Mouse (Mus musculus) intestine, embryonic 14.5 days (tissue): ENCODE measurements around the gene B3gat1. TPM values are rescaled to one million over a fixed set of nuclear protein-coding genes. Genes with fewer than 3 reads are reported as not detected.

Experiments used
- ATAC-seq: fragments of 200-750 bp; cut with Nextera tagmentation; replicated peaks from 2 replicates; pipeline ENCODE4 v1.8.0; 2017; ENCODE audit warnings: low read depth, moderate number of reproducible peaks, moderate TSS enrichment, moderate library complexity; ENCODE audit not compliant: low FRiP score, low TSS enrichment
- DNase-seq: peaks from one replicate; pipeline ENCODE4 v3.0.0-alpha.2; 2018; ENCODE audit warnings: low spot score
- H3K27ac ChIP-seq: fragments of 300-500 bp; sonication (generic); 2 replicates; pipeline ENCODE4 v1.5.1; 2014; ENCODE audit warnings: low read depth, mild to moderate bottlenecking, control low read depth
- H3K27me3 ChIP-seq: fragments of 300-500 bp; sonication (generic); replicated peaks from 2 replicates; pipeline ENCODE4 v1.6.1; 2014; ENCODE audit warnings: low read length, control low read depth; ENCODE audit not compliant: control insufficient read depth, insufficient read depth
- H3K36me3 ChIP-seq: fragments of 300-500 bp; sonication (generic); 2 replicates; pipeline ENCODE4 v1.6.1; 2014; ENCODE audit warnings: low read length, control low read depth; ENCODE audit not compliant: control insufficient read depth, insufficient read depth
- H3K4me1 ChIP-seq: fragments of 300-500 bp; sonication (generic); replicated peaks from 2 replicates; pipeline ENCODE4 v1.6.1; 2014; ENCODE audit warnings: low read length, control low read depth, mixed read lengths; ENCODE audit not compliant: control insufficient read depth, insufficient read depth
- H3K4me2 ChIP-seq: fragments of 300-500 bp; sonication (generic); 2 replicates; pipeline ENCODE4 v1.6.1; 2014; ENCODE audit warnings: low read length
- H3K4me3 ChIP-seq: fragments of 300-500 bp; sonication (generic); 2 replicates; pipeline ENCODE4 v1.5.1; 2014; ENCODE audit warnings: low read depth, low read length, control low read depth, mixed read lengths
- H3K9ac ChIP-seq: fragments of 300-500 bp; sonication (generic); 2 replicates; pipeline ENCODE4 v1.6.1; 2014; ENCODE audit warnings: mild to moderate bottlenecking, low read length
- H3K9me3 ChIP-seq: fragments of 300-500 bp; sonication (generic); 2 replicates; pipeline ENCODE4 v1.6.1; 2016; ENCODE audit warnings: low read length, control low read depth; ENCODE audit not compliant: control insufficient read depth
- WGBS: fragments of 180-500 bp; shearing (Covaris S2); extraction: QIAGEN DNeasy Blood & Tissue Kit; methylation state at CpG from one replicate; pipeline ENCODE4 v1.1.7; 2014; 5-methylcytosine and 5-hydroxymethylcytosine counted together
- polyA plus RNA-seq: library from polyadenylated mRNA; unstranded; fragments of >200 nt; fragmentation: Nextera tagmentation; extraction: Ambion mirVana; gene quantifications from 2 replicates; pipeline ENCODE4 v1.2.1, GENCODE M21; 2014

Gene B3gat1
- polyA plus RNA-seq: 0.48 and 0.50 TPM in 2 replicates

DNA sequence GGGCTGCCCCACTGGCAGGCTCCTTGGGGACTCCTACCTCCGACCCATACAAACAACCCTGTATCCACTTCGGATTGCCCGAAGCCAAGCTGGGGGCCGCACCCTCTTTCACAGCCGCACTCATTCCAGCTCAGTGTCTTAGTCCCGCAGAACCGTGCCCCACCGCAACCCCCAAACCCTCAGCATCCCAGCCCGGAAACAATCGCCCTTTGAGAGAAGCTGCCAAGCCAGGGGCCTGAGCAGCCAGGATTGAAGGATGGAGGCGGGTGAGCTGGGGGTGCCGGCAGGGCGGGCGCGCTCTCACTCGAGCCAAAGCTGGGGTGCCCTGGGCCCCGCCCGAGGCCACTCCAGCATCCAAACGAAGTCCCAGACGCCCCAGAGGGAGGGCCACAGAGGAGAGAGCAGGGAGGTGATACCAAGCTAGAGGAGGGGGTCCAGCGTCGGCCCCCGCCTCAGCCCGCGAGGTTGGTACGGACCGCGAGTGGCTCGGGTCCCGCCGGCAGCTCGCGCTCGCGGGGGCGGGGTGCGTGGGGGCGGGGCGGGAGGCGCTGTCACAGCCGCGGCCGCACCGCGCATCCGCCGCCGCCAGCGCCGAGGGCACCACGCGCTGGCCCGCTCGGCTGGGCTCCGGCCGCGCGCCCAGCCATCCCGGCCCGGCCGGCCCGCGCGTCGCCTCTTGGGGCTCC lies at the start of gene B3gat1:
Gene B3gat1, plus strand, starts transcription at position 523 of the 686 bp plus-strand sequence.
- Histone ChIP-seq H3K4me3 (peak within 1 kb of the TSS; percentile 43), H3K9ac (0 out of 2 replicates have a peak within 1 kb of the TSS, but pooled peaks have one; percentile 20), H3K27ac (no peak within 1 kb of the TSS), H3K4me1 (no peaks in the 10 kb centered on the region), H3K4me2 (peak within 1 kb of the TSS; percentile 80), H3K36me3 (no peaks in the 10 kb centered on the region), H3K27me3 (peaks cover 43% of the 10 kb centered on the region), H3K9me3 (no peaks in the 10 kb centered on the region)
- DNase-seq (no peak), ATAC-seq (peak; percentile 64)
- 3% methylated on average over 44 of the region's 65 CpGs for WGBS

DNA sequence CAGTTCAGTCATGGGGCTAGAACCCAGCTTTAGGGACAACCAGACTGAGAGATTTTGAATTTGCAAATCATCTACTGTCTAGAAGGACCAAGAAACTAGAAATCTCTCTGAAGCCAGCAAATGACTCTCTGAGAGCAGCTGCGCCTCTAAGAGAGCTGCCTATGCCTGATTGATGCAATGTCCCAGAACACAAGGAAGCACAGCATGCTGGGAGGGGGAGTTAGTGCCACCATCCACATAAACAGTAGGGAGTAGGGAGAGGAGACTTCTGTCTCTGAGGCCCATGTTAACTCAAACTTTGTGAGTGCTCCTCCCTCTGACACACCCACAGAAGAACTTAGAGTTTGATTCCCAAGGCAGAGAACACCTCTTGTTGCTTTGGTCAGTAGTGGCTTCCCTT lies 44.4 kb upstream of the B3gat1 start:
- ATAC-seq (no peak), DNase-seq (no peak)
- Histone ChIP-seq H3K27me3 (no peaks in the 10 kb centered on the region), H3K4me3 (no peak overlapping the region), H3K9ac (no peak overlapping the region), H3K36me3 (no peaks in the 10 kb centered on the region), H3K4me2 (no peak overlapping the region), H3K4me1 (no peaks in the 10 kb centered on the region), H3K9me3 (no peaks in the 10 kb centered on the region), H3K27ac (no peak overlapping the region)
- 52% methylated on average over 1 of the region's 1 CpGs for WGBS

DNA sequence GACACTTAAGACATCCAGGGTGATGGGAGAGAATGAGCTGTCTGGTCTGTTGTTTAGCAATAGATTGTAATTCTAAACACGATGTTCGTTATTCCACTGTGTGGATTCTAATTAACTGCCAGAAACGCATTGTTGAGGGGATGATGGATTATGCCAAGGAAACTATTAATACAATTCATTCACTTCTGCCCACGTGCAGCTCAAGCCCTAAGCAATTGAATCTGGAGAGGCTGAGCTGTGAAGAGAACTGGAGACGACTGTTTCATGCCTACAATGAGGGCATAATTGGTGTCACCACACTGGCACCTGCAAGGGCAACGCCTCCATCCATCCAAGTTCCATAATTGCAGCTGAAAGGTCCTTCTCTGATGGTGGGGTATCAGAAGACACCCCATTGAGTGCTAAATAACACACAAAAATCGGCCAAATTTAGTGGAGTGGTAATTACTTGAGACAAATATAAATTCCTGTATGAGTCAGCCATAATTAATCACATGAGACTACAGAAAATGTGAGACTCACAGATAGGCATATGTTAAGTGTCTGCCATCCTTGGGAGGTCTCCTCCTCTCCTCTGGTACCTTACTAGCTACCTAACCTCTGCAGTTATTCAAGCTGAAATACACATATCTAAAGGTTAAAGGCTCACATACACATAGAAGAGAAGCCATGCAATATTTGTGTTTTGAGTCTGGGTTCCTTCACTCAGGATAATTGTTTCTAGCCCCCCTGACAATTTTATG lies 43.4 kb upstream of the B3gat1 start:
- 61% methylated on average over 7 of the region's 7 CpGs for WGBS
- Histone ChIP-seq H3K4me2 (no peak overlapping the region), H3K27me3 (no peaks in the 10 kb centered on the region), H3K9ac (no peak overlapping the region), H3K9me3 (no peaks in the 10 kb centered on the region), H3K4me1 (no peaks in the 10 kb centered on the region), H3K4me3 (no peak overlapping the region), H3K36me3 (no peaks in the 10 kb centered on the region), H3K27ac (no peak overlapping the region)
- no peak for ATAC-seq
- no peak for DNase-seq

DNA sequence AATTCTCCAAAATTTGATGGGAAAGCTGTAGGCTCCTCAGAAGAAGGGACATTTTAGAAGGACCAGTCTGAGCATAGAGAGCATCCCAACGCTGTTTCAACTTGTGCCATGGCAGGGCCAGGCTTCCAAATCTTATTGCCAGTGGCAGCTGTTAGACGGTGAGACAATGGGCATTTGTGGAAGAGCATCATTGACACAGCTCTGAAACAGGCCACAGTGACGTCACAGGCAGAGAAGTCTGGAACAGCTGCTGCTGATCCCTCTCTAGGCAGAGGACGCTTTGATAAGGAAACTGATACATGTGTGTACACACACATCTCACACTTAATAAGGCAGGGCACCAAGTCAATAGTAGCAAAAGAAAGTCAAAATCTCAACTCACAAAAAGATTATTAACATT lies 40.9 kb upstream of the B3gat1 start:
- no peak overlapping the region for H3K27ac ChIP-seq
- H3K4me3 ChIP-seq: no peak overlapping the region
- no peak overlapping the region for H3K9ac ChIP-seq
- no peaks in the 10 kb centered on the region for H3K27me3 ChIP-seq
- WGBS: 76% methylated on average over 4 of the region's 4 CpGs
- no peaks in the 10 kb centered on the region for H3K4me1 ChIP-seq
- H3K4me2 ChIP-seq: no peak overlapping the region
- H3K9me3 ChIP-seq: no peaks in the 10 kb centered on the region
- H3K36me3 ChIP-seq: no peaks in the 10 kb centered on the region
- DNase-seq (no peak), ATAC-seq (no peak)

DNA sequence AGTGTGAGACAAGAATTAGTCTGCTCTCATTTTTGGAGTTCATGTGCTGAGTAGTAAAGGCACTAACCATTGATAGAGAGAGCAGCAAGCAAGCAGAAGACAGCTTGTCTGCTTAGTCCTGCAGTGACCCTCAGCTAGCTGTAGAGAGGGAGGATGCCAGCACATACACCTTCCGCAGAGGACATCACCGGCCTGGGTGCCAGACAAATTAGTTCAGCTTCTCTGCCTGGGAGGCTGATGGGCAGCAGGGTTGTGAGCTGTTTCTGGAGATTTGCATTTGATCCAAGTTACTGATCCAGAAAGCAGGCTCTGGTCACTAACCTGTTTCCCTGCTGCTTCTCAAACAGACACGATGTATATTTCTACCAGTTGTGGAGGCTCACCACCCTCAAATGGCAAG lies 38.9 kb upstream of the B3gat1 start:
- no peaks in the 10 kb centered on the region for H3K9me3 ChIP-seq
- no peak overlapping the region for H3K4me2 ChIP-seq
- H3K9ac ChIP-seq: no peak overlapping the region
- H3K4me3 ChIP-seq: no peak overlapping the region
- no peak for ATAC-seq
- no peaks in the 10 kb centered on the region for H3K36me3 ChIP-seq
- no peaks in the 10 kb centered on the region for H3K27me3 ChIP-seq
- WGBS: 94% methylated on average over 3 of the region's 3 CpGs
- no peak for DNase-seq
- no peaks in the 10 kb centered on the region for H3K4me1 ChIP-seq
- H3K27ac ChIP-seq: no peak overlapping the region

DNA sequence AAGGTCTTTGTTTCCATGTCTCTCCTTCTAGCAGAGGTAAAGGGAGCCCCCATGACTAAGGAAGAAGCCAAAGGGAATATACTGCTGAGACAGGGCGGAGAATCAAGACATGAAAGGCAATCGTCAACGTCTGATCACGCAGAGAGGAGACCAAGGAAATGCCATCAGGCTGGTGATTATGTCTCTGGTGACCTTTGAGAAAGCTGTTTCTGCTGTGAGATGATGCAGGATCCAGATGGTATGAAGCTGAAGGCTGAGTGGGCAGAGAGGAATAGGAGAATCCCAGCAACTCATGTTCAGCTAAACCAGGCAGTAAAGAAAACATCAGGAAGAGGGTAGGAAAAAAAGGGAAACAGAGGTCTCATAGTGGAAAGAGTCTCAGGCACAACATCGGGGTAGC lies 38.4 kb upstream of the B3gat1 start:
- Histone ChIP-seq H3K36me3 (no peaks in the 10 kb centered on the region), H3K9me3 (no peaks in the 10 kb centered on the region), H3K27me3 (no peaks in the 10 kb centered on the region), H3K4me2 (no peak overlapping the region), H3K4me3 (no peak overlapping the region), H3K27ac (no peak overlapping the region), H3K9ac (no peak overlapping the region), H3K4me1 (no peaks in the 10 kb centered on the region)
- 85% methylated on average over 5 of the region's 5 CpGs for WGBS
- ATAC-seq: no peak
- DNase-seq: no peak

DNA sequence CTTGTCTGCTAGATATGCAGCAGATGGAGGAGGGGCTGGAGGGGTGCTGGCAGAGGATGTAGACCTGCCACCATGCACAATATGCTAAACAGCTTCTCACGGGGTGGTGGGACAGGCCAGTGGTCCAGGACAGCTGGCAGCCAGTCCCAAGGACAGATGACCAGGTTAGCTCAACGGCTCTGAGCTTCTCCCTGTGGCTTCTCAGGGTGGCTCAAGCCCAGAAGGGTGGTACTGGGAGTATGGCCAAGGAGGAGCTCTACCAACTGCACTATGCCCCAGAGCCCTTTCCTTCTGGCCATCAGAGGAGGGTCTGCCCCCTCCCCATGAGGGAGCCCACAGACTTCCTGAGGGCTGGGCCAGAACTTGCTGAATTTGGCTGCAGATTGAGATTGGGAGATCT lies 35.2 kb upstream of the B3gat1 start:
- ATAC-seq: no peak
- WGBS: 73% methylated on average over 2 of the region's 2 CpGs

DNA sequence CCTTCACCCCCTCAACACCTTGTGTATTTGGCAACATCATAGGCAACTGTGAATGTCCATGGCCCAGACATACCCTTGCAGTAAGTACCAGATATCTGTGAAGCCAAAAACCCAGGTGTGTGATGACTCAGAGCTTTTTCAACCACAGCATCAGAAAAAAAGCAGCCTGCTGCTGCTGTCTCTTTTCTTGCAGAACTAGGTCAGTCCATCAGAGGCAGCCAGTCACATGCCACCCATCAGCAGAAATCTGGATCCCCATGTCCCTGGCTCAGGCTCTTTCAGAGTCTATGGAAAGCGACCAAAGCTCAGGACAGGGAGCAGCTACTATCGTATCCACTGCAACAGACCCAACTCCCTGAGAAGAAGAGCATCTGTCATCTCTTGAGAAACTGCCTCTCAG lies 33.2 kb upstream of the B3gat1 start:
- Histone ChIP-seq H3K9ac (no peak overlapping the region), H3K4me1 (no peaks in the 10 kb centered on the region), H3K4me3 (no peak overlapping the region), H3K27me3 (no peaks in the 10 kb centered on the region), H3K4me2 (no peak overlapping the region), H3K36me3 (no peaks in the 10 kb centered on the region), H3K27ac (no peak overlapping the region), H3K9me3 (no peaks in the 10 kb centered on the region)
- DNase-seq (no peak), ATAC-seq (no peak)
- WGBS: 91% methylated on average over 2 of the region's 2 CpGs

More for the DNA sequence above, 35.2 kb upstream of the B3gat1 start:
- Histone ChIP-seq H3K27ac (no peak overlapping the region), H3K4me3 (no peak overlapping the region), H3K9me3 (no peaks in the 10 kb centered on the region), H3K4me2 (no peak overlapping the region), H3K9ac (no peak overlapping the region), H3K4me1 (no peaks in the 10 kb centered on the region), H3K36me3 (no peaks in the 10 kb centered on the region), H3K27me3 (no peaks in the 10 kb centered on the region)
- no peak for DNase-seq

DNA sequence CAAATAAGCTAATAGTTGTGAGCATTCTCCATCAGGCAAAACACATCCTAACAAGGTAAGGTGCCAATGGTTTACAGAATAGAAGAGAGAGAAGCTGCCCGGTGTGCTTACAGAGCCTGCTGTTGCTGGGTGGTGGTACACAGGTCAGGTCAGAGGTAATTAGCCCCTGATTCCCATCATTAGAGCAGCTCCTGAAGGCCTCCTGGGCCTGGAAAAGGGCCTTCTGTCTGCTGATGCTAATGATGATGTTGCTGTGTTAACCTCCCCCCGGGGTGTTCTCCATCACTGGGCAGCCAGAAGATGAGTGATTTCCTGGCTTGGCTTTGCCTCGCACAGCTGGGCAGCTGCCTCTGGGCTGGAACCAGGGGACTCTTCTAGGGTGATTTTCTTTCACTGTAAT lies 15.1 kb upstream of the B3gat1 start:
- 58% methylated on average over 3 of the region's 3 CpGs for WGBS
- DNase-seq (no peak), ATAC-seq (no peak)
- Histone ChIP-seq H3K27me3 (no peaks in the 10 kb centered on the region), H3K9me3 (no peaks in the 10 kb centered on the region), H3K4me2 (no peak overlapping the region), H3K4me1 (no peaks in the 10 kb centered on the region), H3K9ac (no peak overlapping the region), H3K36me3 (no peaks in the 10 kb centered on the region), H3K27ac (no peak overlapping the region), H3K4me3 (no peak overlapping the region)
